12 mouse cellular contexts compared by ENCODE assay signal in the genomic region with DNA sequence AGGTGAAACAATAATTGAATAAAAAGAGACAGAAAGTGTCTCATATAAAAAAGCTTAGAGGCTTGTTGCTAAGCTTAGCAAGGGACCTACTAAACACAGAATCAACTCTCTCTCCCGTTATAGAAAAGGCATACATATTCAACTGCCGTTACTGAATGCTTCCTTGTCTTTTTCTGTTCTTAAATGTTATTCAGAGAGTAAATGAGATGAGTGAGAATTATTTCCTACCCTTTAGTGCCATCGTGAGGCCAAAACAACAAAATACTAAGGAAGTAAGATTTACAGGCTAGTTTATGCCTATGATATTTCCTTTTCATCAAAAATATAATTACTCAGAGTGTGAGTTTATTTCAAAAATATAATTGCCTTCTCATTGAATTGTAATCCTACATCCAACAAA.
DNase-seq lines count a peak whose midpoint lies in the region; ATAC-seq lines count a peak whose summit lies in the region.
"Had no signal": no experiment of that assay in that cellular context is flagged by ENCODE, and none has a peak within 500 bp of the region (broad histone marks: within the 10 kb centered on the region; RNA-seq: fewer than 3 reads in every experiment).

No protein-coding gene starts in this region.

- no peak for DNase-seq in forebrain, embryonic 11.5 days (ENCODE audit: low spot score)
- peak; percentile 45 to 64 for DNase-seq in left cerebral cortex, postnatal 14 days (ENCODE audit: low spot score in 2 of 2)
- DNase-seq in left cerebral cortex, adult 8-10 months (ENCODE audit: low spot score in 2 of 2), result no peak
- peak; percentile 1 for DNase-seq in MEL-GATA-1-ER (ENCODE audit: extremely low read depth, low read depth)
- DNase-seq in natural killer cell, adult 2 months (ENCODE audit: low spot score in 2 of 2), result no peak
- DNase-seq in lung, postnatal 10 days, result no peak
- DNase-seq: heart, adult 18-20 months; thymus, adult 2 months had no signal

- 22% methylated on average over 3 of the region's 3 CpGs for WGBS in forebrain, embryonic 13.5 days
- 42% methylated on average over 3 of the region's 3 CpGs for WGBS in forebrain, embryonic 11.5 days
- WGBS in forebrain, embryonic 16.5 days, result 23% methylated on average over 3 of the region's 3 CpGs

- intact Hi-C loops in left cerebral cortex, postnatal 14 days (cut with DNase I), result no loop called here

- H3K36me3 ChIP-seq in forebrain, embryonic 13.5 days (ENCODE audit: poor library complexity, severe bottlenecking), result no peaks in the 10 kb centered on the region
- no peaks in the 10 kb centered on the region for H3K36me3 ChIP-seq in forebrain, embryonic 11.5 days (ENCODE audit: control insufficient read depth, insufficient read depth, low read length)
- H3K36me3 ChIP-seq in forebrain, embryonic 16.5 days (ENCODE audit: control insufficient read depth, insufficient read depth), result no peaks in the 10 kb centered on the region

- no peaks in the 10 kb centered on the region for H3K27me3 ChIP-seq in forebrain, embryonic 13.5 days
- no peaks in the 10 kb centered on the region for H3K27me3 ChIP-seq in forebrain, embryonic 11.5 days (ENCODE audit: control insufficient read depth, insufficient read depth, low read length)
- H3K27me3 ChIP-seq in forebrain, embryonic 16.5 days (replicated peaks; ENCODE audit: control insufficient read depth, insufficient read depth, low read length), result no peaks in the 10 kb centered on the region
- H3K27me3 ChIP-seq: megakaryocyte, embryonic 14.5 days had no signal

- H3K9me3 ChIP-seq in forebrain, embryonic 13.5 days (replicated peaks), result no peaks in the 10 kb centered on the region
- H3K9me3 ChIP-seq in forebrain, embryonic 11.5 days (ENCODE audit: control insufficient read depth, low read length), result no peaks in the 10 kb centered on the region
- H3K9me3 ChIP-seq in forebrain, embryonic 16.5 days (ENCODE audit: control insufficient read depth, low read length), result no peaks in the 10 kb centered on the region
- H3K9me3 ChIP-seq: megakaryocyte, embryonic 14.5 days had no signal

- H3K27ac ChIP-seq in forebrain, embryonic 13.5 days, result no peak overlapping the region
- no peak overlapping the region for H3K27ac ChIP-seq in forebrain, embryonic 11.5 days (ENCODE audit: low read depth, low read length)
- no peak overlapping the region for H3K27ac ChIP-seq in forebrain, embryonic 16.5 days (ENCODE audit: low read length)

- no peaks in the 10 kb centered on the region for H3K4me1 ChIP-seq in forebrain, embryonic 13.5 days
- H3K4me1 ChIP-seq in forebrain, embryonic 11.5 days (replicated peaks; ENCODE audit: control insufficient read depth, insufficient read depth, low read length), result no peaks in the 10 kb centered on the region
- no peaks in the 10 kb centered on the region for H3K4me1 ChIP-seq in forebrain, embryonic 16.5 days (replicated peaks; ENCODE audit: control insufficient read depth, insufficient read depth, low read length)
- H3K4me1 ChIP-seq: megakaryocyte, embryonic 14.5 days had no signal

- no peak overlapping the region for H3K4me2 ChIP-seq in forebrain, embryonic 13.5 days
- H3K4me2 ChIP-seq in forebrain, embryonic 11.5 days (ENCODE audit: low read depth, low read length, severe bottlenecking), result no peak overlapping the region
- H3K4me2 ChIP-seq in forebrain, embryonic 16.5 days (ENCODE audit: low read length), result no peak overlapping the region

- H3K9ac ChIP-seq in forebrain, embryonic 13.5 days, result no peak overlapping the region
- no peak overlapping the region for H3K9ac ChIP-seq in forebrain, embryonic 11.5 days (ENCODE audit: low read length)
- H3K9ac ChIP-seq in forebrain, embryonic 16.5 days (replicated peaks; ENCODE audit: low read depth, low read length), result no peak overlapping the region

- ATAC-seq in forebrain, embryonic 13.5 days, result peak; percentile 66; the same call in 1 of the 2 replicates
- no peak for ATAC-seq in forebrain, embryonic 11.5 days (replicated peaks; ENCODE audit: low FRiP score)
- peak; percentile 78 for ATAC-seq in forebrain, embryonic 16.5 days
- ATAC-seq: CD4-positive, CD25-positive, alpha-beta regulatory T cell, adult 4 months had no signal

- no peak overlapping the region for H3K4me3 ChIP-seq in forebrain, embryonic 13.5 days
- H3K4me3 ChIP-seq in forebrain, embryonic 11.5 days (ENCODE audit: low read depth, low read length), result no peak overlapping the region
- H3K4me3 ChIP-seq in forebrain, embryonic 16.5 days (replicated peaks; ENCODE audit: low read length), result no peak overlapping the region
- H3K4me3 ChIP-seq: megakaryocyte, embryonic 14.5 days had no signal

Comparison
In these comparisons a context has a peak if more than half of its experiments do, and no peak if none do; other contexts are left out.
1. DNase-seq: peak in left cerebral cortex, postnatal 14 days (2 of 2) and MEL-GATA-1-ER (single experiment); none in forebrain, embryonic 11.5 days (single experiment), left cerebral cortex, adult 8-10 months (0 of 2), natural killer cell, adult 2 months (0 of 2) and lung, postnatal 10 days (single experiment).